Mouse (Mus musculus) 416B (cell line): ENCODE data around the gene Gramd2.
A peak's percentile ranks its signal among the peaks of the same experiment; 100 is the strongest.

Source experiments
- DNase-seq: peaks from one replicate; pipeline ENCODE4 v3.0.0; 2011; ENCODE audit warnings: low read depth

Gramd2 gene

DNA sequence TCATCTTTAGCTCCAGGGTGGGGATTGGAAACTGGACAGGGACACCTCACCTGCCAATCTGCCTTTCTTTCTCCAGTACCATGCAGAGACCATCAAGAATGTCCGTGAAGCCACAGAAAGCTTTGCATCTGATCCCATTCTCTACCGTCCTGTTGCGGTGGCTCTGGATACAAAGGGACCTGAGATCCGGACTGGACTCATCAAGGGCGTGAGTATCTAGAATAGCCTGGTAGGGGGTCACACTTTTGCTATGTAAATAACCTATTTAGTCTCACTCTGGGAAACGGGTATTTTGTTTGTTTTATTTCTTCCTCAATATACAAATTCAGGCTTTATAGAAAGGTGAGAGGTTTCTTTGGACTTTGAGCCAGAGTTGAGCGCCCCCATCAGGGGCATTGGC is 11.5 kb upstream of the Gramd2 start:
- DNase-seq, result no peak

DNA sequence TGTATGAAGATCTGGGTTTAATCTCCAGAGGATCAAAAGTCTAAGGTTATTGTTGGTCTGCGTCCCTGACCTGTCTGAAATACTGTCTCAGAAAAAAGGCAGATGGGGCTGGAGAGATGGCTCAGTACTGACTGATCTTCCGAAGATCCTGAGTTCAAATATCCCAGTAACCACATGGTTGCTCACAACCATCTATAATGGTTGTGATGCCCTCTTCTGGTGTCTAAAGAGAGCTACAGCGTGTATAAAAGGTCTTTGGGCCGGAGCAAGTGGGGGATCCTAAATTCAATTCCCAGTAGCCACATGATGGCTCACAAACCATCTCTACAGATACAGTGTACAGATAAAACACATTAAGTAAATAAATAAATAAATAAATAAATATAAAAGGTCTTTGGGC is 10.8 kb upstream of the Gramd2 start:
- DNase-seq, result peak; percentile 53

DNA sequence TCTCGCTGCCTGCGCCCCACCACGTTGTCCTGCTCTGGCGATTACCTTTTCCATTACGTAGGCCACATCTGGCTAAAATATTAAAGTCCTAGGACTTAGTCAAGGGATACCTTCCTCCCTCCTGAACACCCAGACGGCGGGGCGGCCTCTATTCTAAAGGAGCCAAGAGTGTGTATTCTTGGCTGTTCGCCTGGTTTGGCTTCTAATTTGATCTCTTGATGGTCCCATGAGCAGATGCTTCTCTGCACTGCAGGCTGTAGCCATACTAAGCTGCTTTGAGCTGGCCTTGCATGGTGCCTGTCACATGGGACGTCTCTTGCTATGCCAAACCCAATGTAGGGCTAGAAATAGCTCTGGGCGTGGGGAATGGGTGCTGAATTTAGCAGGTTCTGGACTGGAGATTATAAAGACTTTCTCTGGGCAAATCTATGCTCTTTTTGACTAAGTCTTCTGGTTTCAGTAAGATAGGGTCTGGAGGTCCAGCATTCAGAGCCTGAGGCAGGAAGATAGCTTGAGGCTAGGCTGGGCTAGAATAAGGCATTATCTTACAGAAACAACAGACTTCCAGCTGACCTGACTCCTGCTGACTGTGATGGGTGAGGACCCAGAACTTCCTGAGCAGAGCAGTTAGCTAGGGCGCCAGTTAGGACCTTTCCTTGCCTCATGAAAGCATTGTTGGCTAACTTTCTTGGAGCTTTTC is 7.6 kb upstream of the Gramd2 start:
- no peak for DNase-seq

DNA sequence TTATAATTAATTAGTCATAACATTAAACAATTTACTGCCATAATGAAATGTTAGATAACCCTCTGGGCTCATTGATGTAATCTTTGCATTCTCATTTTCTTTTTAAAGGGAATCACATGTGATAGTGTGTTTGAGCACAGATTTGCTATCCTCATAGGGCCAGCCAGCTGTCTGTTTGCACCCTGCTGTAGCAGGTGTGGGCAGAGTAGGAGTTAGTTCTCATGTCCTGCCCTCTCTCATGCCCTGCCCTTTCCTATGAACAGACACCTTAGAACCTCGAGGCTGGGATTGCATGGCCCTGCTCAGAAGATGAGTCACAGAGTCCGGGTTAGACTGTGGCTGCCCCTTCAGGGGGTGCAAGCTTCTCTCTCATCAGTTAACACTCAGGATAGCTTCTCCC is 6.5 kb upstream of the Gramd2 start:
- DNase-seq, result peak; percentile 41

DNA sequence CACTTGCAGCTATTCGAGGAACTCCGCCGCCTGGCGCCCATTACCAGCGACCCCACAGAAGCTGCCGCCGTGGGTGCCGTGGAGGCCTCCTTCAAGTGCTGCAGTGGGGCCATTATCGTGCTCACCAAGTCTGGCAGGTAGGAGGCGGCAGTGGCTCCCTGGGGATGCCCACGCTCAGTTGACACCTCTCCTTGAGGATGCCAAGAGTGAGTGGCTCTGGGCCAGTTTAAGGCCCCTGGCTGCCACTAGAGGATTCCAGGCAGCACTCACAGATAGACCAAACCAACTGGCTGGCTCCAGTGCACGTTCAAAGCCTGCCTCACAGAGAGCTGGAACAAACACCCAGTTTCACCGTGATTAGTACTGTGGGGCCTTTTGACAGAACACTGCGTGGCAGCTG is 4.3 kb upstream of the Gramd2 start:
- DNase-seq, result no peak

DNA sequence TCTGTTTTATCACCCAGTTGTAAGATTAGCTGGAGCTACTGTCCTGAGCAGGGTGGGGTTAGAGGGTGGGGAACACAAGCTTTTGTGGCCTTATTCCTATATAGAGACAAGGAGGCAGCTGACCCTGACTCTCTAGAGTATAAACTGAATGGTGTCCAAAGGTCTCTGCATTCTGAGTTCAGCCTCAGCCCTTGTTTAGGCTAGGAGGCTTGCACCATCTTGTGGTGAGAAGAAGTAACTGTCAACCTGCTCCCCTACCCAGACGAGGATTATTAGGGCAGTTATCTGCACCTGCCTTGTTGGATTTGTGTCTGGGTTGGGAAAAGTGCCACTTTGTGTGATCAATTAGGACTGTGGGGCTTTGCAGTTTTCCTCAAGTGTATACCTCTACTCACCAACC is 1.6 kb upstream of the Gramd2 start:
- DNase-seq, result peak; percentile 64

DNA sequence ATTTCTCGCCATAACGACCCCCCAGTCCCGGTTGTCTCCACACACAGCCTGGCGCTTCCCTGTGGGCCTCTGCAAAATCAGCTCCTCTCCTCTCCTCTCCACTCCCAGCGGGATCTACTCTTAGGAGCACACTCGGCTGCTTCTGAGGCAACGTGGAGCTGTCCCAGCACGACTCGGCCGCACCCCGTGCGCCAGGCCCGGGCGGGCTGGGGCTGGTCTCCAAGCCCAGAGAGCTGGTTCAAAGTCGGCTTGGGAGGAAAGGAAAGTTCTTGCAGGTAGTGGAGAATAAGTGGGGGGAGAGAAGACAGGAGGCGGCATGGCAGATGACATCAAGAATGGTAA is 561 bp downstream of the Gramd2 start:
- DNase-seq, result no peak

DNA sequence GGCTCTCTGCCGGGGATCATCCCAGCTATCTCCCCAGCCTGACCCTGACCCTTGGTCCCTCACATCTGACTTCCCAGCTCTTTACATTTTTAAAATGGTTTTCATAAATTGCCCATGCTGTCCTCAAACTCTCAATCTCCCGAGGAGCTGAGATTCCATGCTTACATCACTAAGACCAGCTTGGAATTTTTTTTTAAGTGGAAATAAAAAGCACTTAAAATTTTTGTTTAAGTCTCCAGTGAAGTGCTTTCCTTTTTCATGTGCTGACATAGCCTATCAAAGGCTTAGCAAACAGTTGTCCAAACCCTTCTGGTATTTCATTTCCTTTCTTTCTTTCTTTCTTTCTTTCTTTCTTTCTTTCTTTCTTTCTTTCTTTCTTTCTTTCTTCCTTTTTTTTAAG is 4.1 kb downstream of the Gramd2 start:
- DNase-seq, result no peak

DNA sequence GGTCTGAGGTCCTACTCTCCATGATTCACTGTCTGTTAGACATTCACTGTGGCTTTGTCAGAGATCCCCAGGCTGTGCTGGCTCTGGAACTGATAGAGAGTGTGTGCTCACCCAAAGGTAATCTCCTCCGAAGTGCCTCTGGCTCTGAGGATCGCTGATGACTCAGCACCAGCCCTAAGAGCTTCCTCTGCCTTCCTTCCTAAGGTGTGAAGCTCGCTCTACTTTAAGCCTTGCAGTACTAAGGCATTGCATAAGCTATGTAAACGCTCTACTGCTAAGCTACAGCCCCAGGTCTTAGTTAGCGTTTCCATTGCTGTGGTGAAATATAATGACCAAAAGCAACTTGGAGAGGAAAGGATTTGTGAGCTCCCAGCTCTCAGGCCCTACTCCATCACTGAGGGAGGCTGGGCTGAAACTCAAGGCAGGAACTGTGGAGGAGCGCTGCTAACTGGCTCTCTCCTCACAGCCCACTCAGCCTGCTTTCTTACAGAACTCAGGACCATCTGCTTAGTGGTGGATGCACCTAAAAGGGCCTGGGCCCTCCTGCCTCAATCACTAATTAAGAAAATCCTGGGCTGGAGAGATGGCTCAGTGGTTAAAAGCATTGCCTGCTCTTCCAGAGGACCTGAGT is 7.6 kb downstream of the Gramd2 start:
- DNase-seq, result peak; percentile 77

DNA sequence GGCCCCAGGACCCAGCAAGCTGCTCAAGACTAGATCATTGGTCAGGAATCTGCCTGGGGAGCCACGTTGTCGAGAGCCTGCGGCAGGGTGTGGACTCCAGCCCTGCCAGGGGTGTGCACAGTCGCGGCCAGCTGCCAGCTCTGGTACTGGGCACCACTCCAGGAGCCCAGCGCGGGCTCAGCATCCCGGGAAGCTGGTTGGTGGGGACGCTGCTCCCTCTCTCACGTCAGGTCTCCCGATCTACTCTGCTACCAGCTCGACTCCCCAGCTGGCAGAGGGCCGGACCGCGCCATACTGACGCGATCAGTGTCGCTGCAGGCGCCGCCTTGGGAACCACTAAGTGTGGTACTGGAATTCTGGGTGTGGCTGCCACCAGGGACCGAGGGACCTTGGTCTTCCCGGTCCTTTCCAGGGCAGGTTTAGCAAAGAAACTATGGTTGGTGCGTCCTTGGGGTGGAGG is 11.7 kb downstream of the Gramd2 start:
- DNase-seq, result no peak

DNA sequence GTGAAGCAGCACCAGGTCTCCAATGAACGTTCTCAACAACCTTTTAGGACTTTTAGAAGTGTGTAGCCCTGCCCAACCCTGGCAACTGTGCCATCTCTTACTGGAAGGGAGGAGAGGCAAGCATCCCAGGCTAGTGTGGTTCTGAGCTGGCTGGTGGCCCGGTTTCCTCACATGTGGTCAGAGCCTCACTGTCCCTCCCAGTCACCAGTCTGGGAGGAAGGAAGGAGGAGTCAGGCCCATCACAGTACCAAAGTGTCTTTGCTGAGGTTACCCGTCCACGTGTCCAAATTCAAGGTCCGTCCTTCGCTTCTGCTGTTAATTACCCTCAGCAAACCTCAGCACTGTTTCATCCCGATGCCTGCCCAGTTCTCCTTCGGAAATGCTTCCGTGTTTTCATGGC is 12.2 kb downstream of the Gramd2 start:
- DNase-seq, result peak; percentile 73

DNA sequence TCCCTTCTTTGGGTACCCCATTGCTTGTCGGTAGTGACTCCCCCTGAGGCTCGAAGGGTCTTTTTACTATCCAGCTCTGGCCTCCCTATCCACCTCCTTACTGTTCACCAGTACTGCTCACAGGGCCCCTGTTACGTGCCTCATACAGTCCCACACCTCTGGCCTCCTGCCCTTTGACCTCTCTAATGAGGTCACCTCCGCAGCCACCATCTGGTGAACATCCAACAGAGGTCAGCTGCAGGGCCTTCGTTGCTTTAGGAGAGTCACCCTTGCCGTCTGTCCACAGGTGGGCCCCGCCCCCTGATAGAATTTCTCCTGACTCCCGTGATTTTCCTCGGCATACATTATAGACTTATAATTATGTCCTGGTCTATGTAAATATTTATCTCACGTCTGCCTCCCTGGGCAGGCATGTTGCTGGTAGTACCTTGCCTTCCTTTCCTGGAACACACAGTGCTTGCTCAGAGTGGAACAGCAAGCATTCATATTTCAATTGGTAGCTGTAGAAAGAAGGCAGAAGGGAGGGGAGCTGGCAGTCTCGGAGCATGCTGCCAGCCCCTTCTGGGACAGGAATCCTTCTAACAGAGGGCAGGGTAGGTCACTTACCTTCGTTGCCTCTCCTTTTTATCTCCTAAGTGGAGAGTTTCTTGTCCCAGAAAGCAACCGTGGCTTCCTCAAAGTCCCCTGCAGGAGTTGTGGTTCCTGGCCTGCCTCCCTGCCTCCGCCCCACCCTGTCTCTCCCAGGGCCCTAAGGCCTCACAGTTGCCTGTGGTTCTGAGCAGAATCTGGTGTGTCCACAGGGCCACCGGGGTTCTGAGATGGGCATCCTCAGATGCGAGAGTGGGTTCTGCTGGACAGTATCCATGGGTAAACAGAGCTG is 14.9 kb downstream of the Gramd2 start:
- DNase-seq, result no peak

DNA sequence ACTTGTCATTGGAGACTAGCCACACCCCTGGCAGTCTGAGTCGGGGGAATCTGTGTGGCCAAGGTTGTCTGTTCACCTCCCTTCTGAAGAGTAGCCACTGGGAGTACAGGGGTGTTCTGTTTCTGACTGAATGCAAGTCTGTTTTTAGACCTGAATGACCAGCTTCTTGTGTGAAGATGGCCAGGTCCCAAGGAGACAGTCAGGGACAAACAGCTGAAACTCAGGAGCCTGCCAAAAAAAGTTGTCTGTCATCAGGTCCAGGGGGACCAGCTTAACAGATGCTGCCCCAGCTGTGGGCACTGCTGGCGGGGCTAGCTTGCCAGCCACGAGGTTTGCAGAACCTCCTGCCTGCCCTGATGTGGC is 15.5 kb downstream of the Gramd2 start:
- no peak for DNase-seq

DNA sequence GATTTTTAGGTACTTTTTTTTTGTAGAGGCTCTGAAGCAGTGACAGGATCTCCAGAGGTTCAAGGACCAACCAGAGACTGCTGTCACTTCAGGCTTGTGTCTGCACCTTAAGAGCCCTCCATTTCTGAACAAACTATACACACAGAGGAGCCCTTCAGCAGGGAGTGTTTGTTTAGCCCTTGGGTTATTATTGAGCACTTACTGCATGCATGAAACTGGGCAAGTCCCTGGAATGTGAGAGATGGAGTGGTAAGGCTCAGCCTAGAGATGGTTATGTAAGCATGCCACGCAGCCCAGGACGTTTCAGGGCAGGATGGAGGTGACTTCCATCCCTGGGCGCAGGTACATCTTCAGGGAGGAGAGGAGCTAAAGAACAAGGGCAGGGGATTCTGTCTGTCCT is 16.4 kb downstream of the Gramd2 start:
- no peak for DNase-seq

DNA sequence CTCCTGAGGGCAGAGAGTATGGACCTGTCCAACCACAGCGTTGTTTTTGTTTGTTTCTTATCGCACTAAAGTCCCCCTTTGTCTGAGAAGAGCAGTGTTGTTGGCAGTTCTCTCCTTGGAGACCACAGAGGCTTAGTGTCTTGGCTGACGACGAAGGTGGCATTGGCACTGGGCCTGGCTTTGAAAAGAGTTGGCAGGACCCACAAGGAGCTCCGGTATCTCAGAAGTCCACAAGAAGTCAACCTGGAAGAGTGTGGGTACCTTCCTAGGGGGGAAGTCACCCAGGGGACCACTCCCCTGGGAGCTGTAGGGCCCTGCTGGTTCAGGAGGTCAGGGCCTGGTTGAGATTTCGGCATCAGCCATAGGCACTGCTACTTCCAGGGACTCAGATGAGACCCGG is 21.1 kb downstream of the Gramd2 start:
- DNase-seq, result no peak

DNA sequence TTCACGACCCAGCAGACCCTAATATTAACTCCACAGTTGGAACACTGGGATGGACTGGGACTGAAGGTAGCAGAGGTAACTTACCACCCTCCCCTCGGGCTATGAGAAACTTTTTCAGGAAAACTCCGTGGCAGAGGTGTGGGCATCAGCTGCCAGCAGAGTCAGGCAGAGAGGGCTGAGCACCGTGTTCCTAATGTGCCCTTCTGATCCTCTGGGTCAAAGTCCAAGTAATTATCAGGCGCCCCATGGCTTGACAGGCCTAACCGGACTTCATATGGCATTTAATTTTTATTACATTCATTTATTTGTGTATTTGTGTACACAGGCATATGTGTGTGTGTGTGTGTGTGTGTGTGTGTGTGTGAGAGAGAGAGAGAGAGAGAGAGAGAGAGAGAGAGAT is 23.2 kb downstream of the Gramd2 start:
- DNase-seq, result no peak

DNA sequence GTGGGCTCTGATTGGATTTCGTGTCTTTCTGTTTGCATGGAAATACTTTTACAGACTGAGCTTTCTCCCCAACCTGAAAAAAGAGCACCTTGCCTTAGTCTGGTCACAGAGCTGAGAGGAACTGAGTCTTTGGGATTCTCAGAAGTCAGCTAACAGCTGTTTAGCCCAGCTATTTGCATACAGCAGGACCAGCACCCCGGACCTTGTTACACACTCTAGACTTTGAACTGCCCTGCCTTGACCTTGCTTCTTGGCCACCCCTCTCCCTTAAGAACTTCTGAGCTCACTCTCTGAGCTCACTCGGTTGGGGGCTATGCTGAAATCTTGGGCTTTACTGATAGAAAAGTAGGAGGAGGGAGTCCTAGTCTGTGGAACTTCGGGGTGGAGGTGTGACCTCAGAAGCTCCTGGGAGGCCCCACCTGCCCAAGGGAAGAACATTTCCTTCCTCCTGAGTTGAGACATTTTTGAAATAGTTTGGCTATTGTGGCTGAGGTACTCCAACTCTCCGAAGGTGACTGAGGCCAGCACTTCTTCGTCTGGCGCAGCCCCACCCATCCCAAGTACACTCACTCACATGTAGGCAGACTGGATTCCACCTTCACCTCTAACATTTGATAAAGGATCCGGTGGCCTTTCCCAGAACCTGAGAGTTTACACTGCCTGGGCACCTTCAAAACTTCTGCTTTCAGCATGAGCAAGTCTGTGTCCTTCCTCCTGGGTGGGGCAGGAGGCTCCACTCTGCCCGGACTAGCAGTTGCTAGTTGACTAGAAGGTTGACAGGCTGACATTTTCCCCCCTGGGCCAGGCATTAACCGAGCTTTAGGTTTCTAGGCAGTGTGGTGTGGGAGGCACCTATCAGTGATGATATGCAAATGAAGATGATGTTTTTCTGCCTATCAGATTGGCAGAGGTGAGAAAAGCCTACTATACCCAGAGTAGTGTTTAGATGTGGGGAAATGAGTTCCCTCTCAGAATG is 27.2 kb downstream of the Gramd2 start:
- peak; percentile 62 for DNase-seq

DNA sequence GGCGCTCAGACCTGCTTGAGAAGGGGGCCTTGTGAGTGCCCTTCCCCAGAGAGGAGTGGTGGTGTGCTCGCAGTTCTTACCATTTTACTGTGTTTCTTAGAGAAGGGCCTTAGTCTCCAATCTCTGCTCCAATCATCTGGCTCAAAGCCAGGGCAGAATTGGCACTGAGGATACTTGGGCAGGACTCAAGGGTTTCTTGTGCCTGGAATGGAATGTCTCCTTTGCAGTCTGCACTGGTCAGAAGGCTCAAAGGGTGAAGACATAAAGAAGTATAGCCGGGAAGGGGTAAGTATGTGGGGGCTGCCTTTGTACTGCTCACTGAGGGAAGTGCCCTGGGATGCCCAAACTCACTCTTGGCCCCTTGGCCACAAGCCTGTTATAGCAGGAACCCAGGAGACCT is 29.3 kb downstream of the Gramd2 start:
- no peak for DNase-seq

DNA sequence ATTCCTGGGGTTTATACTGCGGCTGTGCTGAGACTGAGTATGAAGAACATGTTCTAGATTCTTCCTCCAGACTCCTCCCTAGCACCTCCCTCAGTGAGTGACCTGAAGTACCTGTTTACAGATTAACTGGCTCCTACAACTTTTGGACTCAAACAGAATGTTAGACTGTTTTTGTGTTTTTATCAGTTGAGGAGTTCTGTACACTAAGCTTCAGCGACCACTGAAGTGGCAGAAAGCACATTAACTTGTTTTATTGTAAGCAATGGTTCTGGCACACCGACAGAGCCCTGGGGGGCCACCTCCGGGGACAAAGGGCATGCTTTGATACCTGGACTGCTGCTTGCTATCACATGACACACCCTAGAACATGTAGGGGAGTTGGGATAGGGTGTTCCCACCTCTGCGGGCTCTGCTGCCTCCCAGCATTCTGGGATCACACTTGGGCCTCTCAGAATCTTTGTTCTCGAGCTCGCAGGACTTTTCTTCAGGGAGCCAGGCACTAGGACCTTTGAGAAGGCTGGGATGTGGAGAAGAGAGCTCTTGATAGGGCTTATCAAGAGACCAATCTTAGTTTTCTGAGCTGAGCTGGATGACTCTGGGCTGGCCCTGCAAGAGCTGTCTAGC is 36.4 kb downstream of the Gramd2 start:
- DNase-seq, result no peak

DNA sequence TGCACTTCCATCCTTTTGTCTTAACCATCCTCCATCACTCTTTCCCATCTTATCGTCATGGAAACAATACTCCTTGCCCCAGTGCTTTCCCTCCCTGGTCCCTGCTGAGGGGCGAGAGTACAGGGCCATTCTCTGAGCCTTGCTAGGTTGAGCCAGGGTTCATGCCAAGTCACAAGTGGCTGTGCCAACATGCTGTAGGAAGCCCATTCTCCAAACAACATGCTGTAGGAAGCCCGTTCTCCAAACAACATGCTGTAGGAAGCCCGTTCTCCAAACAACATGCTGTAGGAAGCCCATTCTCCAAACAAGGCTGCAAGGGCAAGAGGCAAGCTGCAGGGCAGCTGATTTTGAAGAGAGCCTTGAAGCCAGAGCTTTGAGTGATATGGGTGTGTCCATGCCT is 38.3 kb downstream of the Gramd2 start:
- no peak for DNase-seq

DNA sequence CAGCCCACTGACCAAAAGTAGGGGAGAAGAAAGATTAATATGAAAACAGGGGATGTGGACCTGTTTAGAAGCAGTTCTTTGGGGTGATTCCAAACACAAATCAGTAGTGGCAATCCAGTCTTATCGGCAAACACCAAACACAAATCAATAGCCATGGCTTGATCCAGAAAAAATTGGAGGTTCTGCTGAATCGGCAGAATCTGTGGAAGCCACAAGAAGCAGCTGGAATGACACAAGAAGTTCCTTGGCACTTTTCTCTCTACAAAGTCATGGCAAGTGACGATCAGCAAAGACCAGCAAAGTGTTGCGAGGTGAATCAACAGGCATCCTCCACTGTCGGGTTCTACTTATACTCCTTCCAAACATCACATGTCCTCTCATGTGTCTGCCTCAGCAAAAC is 41.2 kb downstream of the Gramd2 start:
- DNase-seq, result no peak
